Comparison of ENCODE assay signal across 24 mouse cellular contexts in the genomic region with DNA sequence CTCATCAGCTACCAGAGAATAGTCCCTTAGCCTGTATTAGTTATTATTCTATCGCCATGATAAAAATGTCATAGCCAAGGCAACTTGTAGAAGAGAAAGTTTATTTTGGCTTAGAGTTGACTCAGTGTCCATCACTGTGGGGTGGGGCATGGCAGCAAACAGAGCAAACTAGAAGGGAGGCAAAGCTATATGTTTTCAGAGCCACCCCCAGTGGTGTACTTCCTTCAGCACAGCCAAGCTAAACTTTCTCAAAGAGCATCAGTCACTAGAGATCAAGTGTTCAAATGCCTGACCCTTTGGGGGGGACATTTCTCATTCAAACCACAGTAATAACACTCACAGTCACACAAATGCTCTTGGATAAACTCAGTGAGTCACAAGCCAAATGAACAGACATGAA. TPM values are rescaled to one million over a fixed set of nuclear protein-coding genes. Genes with fewer than 3 reads are reported as not detected.
"Had no signal": no experiment of that assay in that cellular context is flagged by ENCODE, and none has a peak within 500 bp of the region (broad histone marks: within the 10 kb centered on the region; RNA-seq: fewer than 3 reads in every experiment).

No protein-coding gene starts in this region.

- H3K9me3 ChIP-seq: heart, embryonic 13.5 days; heart, embryonic 15.5 days; hindbrain, embryonic 13.5 days; hindbrain, embryonic 15.5 days; limb, embryonic 13.5 days; limb, embryonic 15.5 days; liver, embryonic 12.5 days had no signal

- ATAC-seq: hindbrain, postnatal 0 days; intestine, embryonic 16.5 days; liver, embryonic 12.5 days had no signal

- DNase-seq: gastrocnemius, adult 2 months; gastrocnemius, postnatal 10 days; gastrocnemius, postnatal 25 days; heart, adult 18-20 months; heart, postnatal 14 days; heart, postnatal 36 days; kidney, adult 11 months; kidney, adult 2 months; kidney, adult 9 months; kidney, postnatal 36 days; layer of hippocampus, adult 9-11 months; left cerebral cortex, postnatal 4 days had no signal

- H3K4me1 ChIP-seq: heart, embryonic 13.5 days; heart, embryonic 15.5 days; hindbrain, embryonic 13.5 days; hindbrain, embryonic 15.5 days; liver, embryonic 12.5 days had no signal

- H3K4me2 ChIP-seq: heart, embryonic 11.5 days; heart, embryonic 13.5 days; heart, embryonic 15.5 days; hindbrain, embryonic 13.5 days; hindbrain, embryonic 15.5 days; limb, embryonic 13.5 days; limb, embryonic 15.5 days; liver, embryonic 12.5 days had no signal

- H3K27ac ChIP-seq: gastrocnemius, adult 2 months; heart, embryonic 13.5 days; heart, embryonic 15.5 days; hindbrain, embryonic 13.5 days; hindbrain, embryonic 15.5 days; hindbrain, postnatal 0 days; limb, embryonic 13.5 days; limb, embryonic 15.5 days; liver, embryonic 12.5 days; liver, embryonic 14.5 days had no signal

- H3K9ac ChIP-seq: heart, embryonic 13.5 days; heart, embryonic 15.5 days; hindbrain, embryonic 13.5 days; hindbrain, embryonic 15.5 days; limb, embryonic 13.5 days; limb, embryonic 15.5 days; liver, embryonic 12.5 days; liver, embryonic 14.5 days had no signal

- H3K27me3 ChIP-seq: heart, embryonic 13.5 days; heart, embryonic 15.5 days; hindbrain, embryonic 13.5 days; hindbrain, embryonic 15.5 days; limb, embryonic 15.5 days; liver, embryonic 12.5 days had no signal

- H3K36me3 ChIP-seq: heart, embryonic 13.5 days; heart, embryonic 15.5 days; hindbrain, embryonic 13.5 days; hindbrain, embryonic 15.5 days; limb, embryonic 13.5 days; limb, embryonic 15.5 days; liver, embryonic 12.5 days had no signal

- H3K4me3 ChIP-seq: gastrocnemius, adult 2 months; heart, embryonic 13.5 days; heart, embryonic 15.5 days; hindbrain, embryonic 13.5 days; hindbrain, embryonic 15.5 days; limb, embryonic 13.5 days; limb, embryonic 15.5 days; liver, embryonic 12.5 days had no signal

RNA-seq across cellular contexts. Expression of a gene that starts 22.4 kb away (rescaled TPM):
- polyA plus RNA-seq: liver, adult 2 months had no signal
